In genomic region chr9:71582771-71583170, GRCm38 (mm10) we compare ENCODE assay signal across 23 mouse cellular contexts. TPM values are rescaled to one million over a fixed set of nuclear protein-coding genes. Genes with fewer than 3 reads are reported as not detected.
DNase-seq lines count a peak whose midpoint lies in the region; ATAC-seq and TF ChIP-seq lines count a peak whose summit lies in the region.
"Had no signal": no experiment of that assay in that cellular context is flagged by ENCODE, and none has a peak within 500 bp of the region (broad histone marks: within the 10 kb centered on the region; RNA-seq: fewer than 3 reads in every experiment).

No protein-coding gene starts in this region.

- H3K4me3 ChIP-seq in heart, adult 2 months: no peak overlapping the region
- no peak overlapping the region for H3K4me3 ChIP-seq in heart, embryonic 10.5 days
- no peak overlapping the region for H3K4me3 ChIP-seq in kidney, embryonic 15.5 days (replicated peaks)
- H3K4me3 ChIP-seq: embryonic facial prominence, embryonic 13.5 days; forebrain, embryonic 13.5 days; heart, embryonic 12.5 days; hindbrain, embryonic 15.5 days had no signal

- intact Hi-C loops in heart, adult 2 months (cut with DNase I): no loop called here

- 50% methylated on average over 1 of the region's 1 CpGs for WGBS in heart, adult 2 months
- 62% methylated on average over 1 of the region's 1 CpGs for WGBS in heart, embryonic 10.5 days
- 67% methylated on average over 1 of the region's 1 CpGs for WGBS in kidney, embryonic 15.5 days

- peaks cover 42% of the 10 kb centered on the region for H3K36me3 ChIP-seq in heart, adult 2 months (ENCODE audit: control insufficient read depth, insufficient read depth, low read length)
- peaks cover 34% of the 10 kb centered on the region for H3K36me3 ChIP-seq in heart, embryonic 10.5 days
- H3K36me3 ChIP-seq in kidney, embryonic 15.5 days: peaks cover 6% of the 10 kb centered on the region
- H3K36me3 ChIP-seq: embryonic facial prominence, embryonic 13.5 days; hindbrain, embryonic 15.5 days had no signal

- peak; percentile 53 for DNase-seq in adrenal gland, adult 8-10 months
- DNase-seq in adrenal gland, postnatal 4 days (ENCODE audit: low spot score in 2 of 2): no peak
- DNase-seq in heart, adult 2 months: no peak
- no peak for DNase-seq in heart, embryonic 10.5 days (ENCODE audit: low spot score)
- no peak for DNase-seq in kidney, postnatal 14 days
- DNase-seq: cerebellum, adult 18-20 months; cerebellum, adult 9-11 months; cerebellum, postnatal 36 days; forebrain, postnatal 0 days; gastrocnemius, postnatal 25 days; heart, adult 18-20 months; heart, postnatal 10 days; kidney, adult 9 months had no signal

- H3K27ac ChIP-seq in heart, adult 2 months: peak overlapping the region; percentile 40
- no peak overlapping the region for H3K27ac ChIP-seq in heart, embryonic 10.5 days
- peak overlapping the region; percentile 42; the same call in 1 of the 2 replicates for H3K27ac ChIP-seq in kidney, embryonic 15.5 days
- H3K27ac ChIP-seq: embryonic facial prominence, embryonic 13.5 days; forebrain, embryonic 13.5 days; hindbrain, embryonic 15.5 days had no signal

- H3K4me1 ChIP-seq in heart, adult 2 months (ENCODE audit: control insufficient read depth, insufficient read depth, low read length): peaks cover 22% of the 10 kb centered on the region
- peaks cover 3% of the 10 kb centered on the region; the same call in 1 of the 2 replicates for H3K4me1 ChIP-seq in heart, embryonic 10.5 days
- H3K4me1 ChIP-seq in kidney, embryonic 15.5 days: peaks cover 8% of the 10 kb centered on the region
- H3K4me1 ChIP-seq: embryonic facial prominence, embryonic 13.5 days; forebrain, embryonic 13.5 days; hindbrain, embryonic 15.5 days had no signal

- no peak for TF ChIP-seq POLR2A in heart, adult 2 months (IDR thresholded peaks at IDR 0.05; ENCODE audit: insufficient read depth, low read depth, low read length)

- peaks cover 2% of the 10 kb centered on the region; the same call in 1 of the 2 replicates for H3K79me2 ChIP-seq in heart, adult 2 months (replicated peaks; ENCODE audit: control insufficient read depth, insufficient read depth, low read length)

- TF ChIP-seq CTCF in heart, adult 2 months (IDR thresholded peaks at IDR 0.05): no peak

- H3K9me3 ChIP-seq in heart, embryonic 10.5 days: peaks cover 4% of the 10 kb centered on the region
- peaks cover 11% of the 10 kb centered on the region for H3K9me3 ChIP-seq in kidney, embryonic 15.5 days (replicated peaks)
- H3K9me3 ChIP-seq: forebrain, embryonic 13.5 days; hindbrain, embryonic 15.5 days had no signal

- H3K9ac ChIP-seq in heart, adult 2 months (ENCODE audit: low read depth, low read length): no peak overlapping the region
- no peak overlapping the region for H3K9ac ChIP-seq in kidney, embryonic 15.5 days
- H3K9ac ChIP-seq: embryonic facial prominence, embryonic 13.5 days; forebrain, embryonic 13.5 days; forebrain, postnatal 0 days; heart, embryonic 12.5 days; hindbrain, embryonic 15.5 days had no signal

- TF ChIP-seq EP300 in heart, adult 2 months (IDR thresholded peaks at IDR 0.05; ENCODE audit: insufficient read depth, low read depth, low read length): 0 out of 2 replicates have a peak, but pooled peaks have one; percentile 29

- H3K27me3 ChIP-seq in heart, adult 2 months (ENCODE audit: control insufficient read depth, insufficient read depth, low read length): no peaks in the 10 kb centered on the region
- H3K27me3 ChIP-seq in heart, embryonic 10.5 days (ENCODE audit: insufficient read depth, poor library complexity, severe bottlenecking): no peaks in the 10 kb centered on the region
- no peaks in the 10 kb centered on the region for H3K27me3 ChIP-seq in kidney, embryonic 15.5 days
- H3K27me3 ChIP-seq: CH12.LX; embryonic facial prominence, embryonic 13.5 days; forebrain, embryonic 13.5 days; heart, embryonic 12.5 days; hindbrain, embryonic 15.5 days; Patski had no signal

- no peak overlapping the region for H3K4me2 ChIP-seq in kidney, embryonic 15.5 days
- H3K4me2 ChIP-seq: embryonic facial prominence, embryonic 13.5 days; forebrain, embryonic 13.5 days; heart, embryonic 12.5 days; hindbrain, embryonic 15.5 days had no signal

- no peak for ATAC-seq in kidney, embryonic 15.5 days (replicated peaks; ENCODE audit: low FRiP score)
- no peak for ATAC-seq in erythroblast, adult 5-6 weeks (replicated peaks; ENCODE audit: low FRiP score, poor library complexity, severe bottlenecking)
- ATAC-seq: activated CD4-positive, CD25-positive, alpha-beta regulatory T cell, adult 4 months; forebrain, embryonic 13.5 days; forebrain, postnatal 0 days; intestine, embryonic 16.5 days; Patski had no signal

RNA-seq across cellular contexts. Expression of gene Myzap, which starts 9.4 kb away (rescaled TPM):
- total RNA-seq in adrenal gland, adult 8-10 months (2022): 10 to 100 TPM in 3 of 4 experiments, 1 to 10 TPM in 1; 9.8 to 14.4 (median 11.5) TPM
- total RNA-seq in adrenal gland, postnatal 4 days (2021): 10 to 100 TPM; 11.4 to 13.9 TPM
- 100 to 1,000 TPM; 359 to 430 TPM for total RNA-seq in heart, adult 2 months (2021)
- polyA plus RNA-seq in heart, adult 2 months (2012; rRNA removed): 163 and 284 TPM in 2 replicates
- 23.4 and 38.5 TPM in 2 replicates for polyA plus RNA-seq in heart, embryonic 10.5 days (2016; fragmentation: Nextera tagmentation; extraction: Ambion mirVana)
- 14.5 and 17.3 TPM in 2 replicates for polyA plus RNA-seq in kidney, embryonic 15.5 days (2015; fragmentation: Nextera tagmentation; extraction: Ambion mirVana)
- not detected in 2 replicates for total RNA-seq in erythroblast, adult 5-6 weeks (2015; ENCODE audit: low replicate concordance)
- 0.70 TPM in 1 of 2 replicates, not detected in the other for total RNA-seq in erythroblast, adult 5-6 weeks (2017; ENCODE audit: low replicate concordance)

Comparison
In these comparisons a context has a peak if more than half of its experiments do, and no peak if none do; other contexts are left out.
1. RNA of gene Myzap, which starts 9.4 kb away (total RNA-seq): 359 to 430 TPM in heart, adult 2 months; 11.4 to 13.9 TPM in adrenal gland, postnatal 4 days, 9.8 to 14.4 TPM in adrenal gland, adult 8-10 months and 0.70 TPM in erythroblast, adult 5-6 weeks; every median in the first group is over 10 times any median in the second.